Mouse (Mus musculus) thymus, adult 2 months (tissue): ENCODE data around the gene Cd79a. TPM values are rescaled to one million over a fixed set of nuclear protein-coding genes. Genes with fewer than 3 reads are reported as not detected.

Source experiments
- DNase-seq: peaks from one replicate; pipeline ENCODE4 v3.0.0; 2021
- H3K27ac ChIP-seq: fragments of 200-500 bp; 2 replicates; pipeline ENCODE4 v1.5.1; 2012; ENCODE audit warnings: low read length, control low read depth; ENCODE audit not compliant: control insufficient read depth, insufficient read depth
- H3K27me3 ChIP-seq: fragments of 200-500 bp; 2 replicates; pipeline ENCODE4 v1.6.1; 2012; ENCODE audit warnings: mild to moderate bottlenecking, low read length, moderate library complexity, mixed read lengths; ENCODE audit not compliant: control insufficient read depth, insufficient read depth
- H3K36me3 ChIP-seq: fragments of 200-500 bp; 2 replicates; pipeline ENCODE4 v1.6.1; 2012; ENCODE audit warnings: mild to moderate bottlenecking, low read length, moderate library complexity; ENCODE audit not compliant: control insufficient read depth, insufficient read depth
- H3K4me1 ChIP-seq: fragments of 200-500 bp; replicated peaks from 2 replicates; pipeline ENCODE4 v1.6.1; 2012; ENCODE audit warnings: low read length; ENCODE audit not compliant: control insufficient read depth, insufficient read depth
- H3K4me3 ChIP-seq: fragments of 200-500 bp; 2 replicates; pipeline ENCODE4 v1.5.1; 2012; ENCODE audit warnings: mild to moderate bottlenecking, low read length, control low read depth, moderate library complexity; ENCODE audit not compliant: control insufficient read depth, insufficient read depth
- CTCF ChIP-seq: fragments of 200-500 bp; IDR thresholded peaks from 2 replicates; pipeline ENCODE4 v1.5.1; 2012; ENCODE audit warnings: mild to moderate bottlenecking, control low read depth, low read length, moderate library complexity, borderline replicate concordance; ENCODE audit not compliant: control insufficient read depth, poor library complexity, insufficient read depth; ENCODE audit errors: extremely low read depth
- POLR2A ChIP-seq: fragments of 200-500 bp; IDR thresholded peaks from 2 replicates; pipeline ENCODE4 v1.6.1; 2012; ENCODE audit warnings: mild to moderate bottlenecking, low read length, control low read depth, moderate library complexity; ENCODE audit not compliant: control insufficient read depth, poor library complexity, insufficient read depth; ENCODE audit errors: extremely low read depth
- whole genome bisulfite sequencing: fragments of 180-500 bp; shearing (Covaris S2); methylation state at CpG from one replicate; pipeline ENCODE4 v1.1.7; 2018; 5-methylcytosine and 5-hydroxymethylcytosine counted together
- polyA plus RNA-seq: library from polyadenylated mRNA; depleted of rRNA; stranded (reverse); fragments of >200 nt; gene quantifications from 2 replicates; pipeline ENCODE4 v1.2.3, GENCODE M21; 2012

Cd79a gene
- polyA plus RNA-seq, 1 experiment, result 38.2 TPM

- TF ChIP-seq POLR2A (no peak), CTCF (no peak)
- no peaks in the 10 kb centered on the region for H3K36me3 ChIP-seq
- H3K4me1 ChIP-seq, result no peaks in the 10 kb centered on the region
- no peak within 1 kb of the TSS for H3K4me3 ChIP-seq
- no peaks in the 10 kb centered on the region for H3K27me3 ChIP-seq
- 71% methylated on average over 41 of the region's 41 CpGs for WGBS
- no peak within 1 kb of the TSS for H3K27ac ChIP-seq
- no peak for DNase-seq
Measured at GRCm38 (mm10) chr7:24869532-24870165, 27.5 kb upstream of the Cd79a start, which contains the start of the genes Lypd4 and Dmrtc2. Lypd4 (minus strand) TSS chr7:24869941. Dmrtc2 (plus strand) TSS chr7:24870057.

GRCm38 (mm10) chr7:24877588-24877987 lies 19.6 kb upstream of the Cd79a start:
- Histone ChIP-seq H3K27me3 (no peaks in the 10 kb centered on the region), H3K36me3 (no peaks in the 10 kb centered on the region), H3K4me1 (no peaks in the 10 kb centered on the region), H3K27ac (no peak overlapping the region), H3K4me3 (no peak overlapping the region)
- DNase-seq, result no peak
- TF ChIP-seq CTCF (no peak), POLR2A (no peak)
- WGBS, result 70% methylated on average over 3 of the region's 3 CpGs

DNA sequence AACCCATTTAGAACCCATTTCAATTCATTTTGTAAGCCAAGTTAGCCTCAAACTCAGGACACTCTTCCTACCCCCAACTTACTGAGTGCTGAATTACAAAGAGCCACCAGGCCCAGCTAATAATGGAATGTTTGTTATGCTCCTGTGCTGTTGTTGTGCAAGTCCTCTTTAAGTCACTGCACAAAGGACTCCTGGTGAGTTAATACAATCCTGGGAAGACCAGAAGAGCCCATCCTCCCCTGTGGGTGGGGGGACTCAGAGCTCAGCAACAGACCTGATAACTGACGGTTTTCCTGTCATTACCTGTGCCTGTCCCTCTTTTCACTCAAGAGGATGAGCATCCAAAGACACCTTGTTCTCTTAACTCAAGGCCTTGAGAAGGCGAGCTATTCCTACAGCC lies 17.6 kb upstream of the Cd79a start:
- H3K27me3 ChIP-seq, result no peaks in the 10 kb centered on the region
- DNase-seq, result no peak
- H3K4me3 ChIP-seq, result no peak overlapping the region
- H3K27ac ChIP-seq, result no peak overlapping the region
- TF ChIP-seq POLR2A (no peak), CTCF (no peak)
- 95% methylated on average over 2 of the region's 2 CpGs for WGBS
- H3K4me1 ChIP-seq, result no peaks in the 10 kb centered on the region
- H3K36me3 ChIP-seq, result no peaks in the 10 kb centered on the region

DNA sequence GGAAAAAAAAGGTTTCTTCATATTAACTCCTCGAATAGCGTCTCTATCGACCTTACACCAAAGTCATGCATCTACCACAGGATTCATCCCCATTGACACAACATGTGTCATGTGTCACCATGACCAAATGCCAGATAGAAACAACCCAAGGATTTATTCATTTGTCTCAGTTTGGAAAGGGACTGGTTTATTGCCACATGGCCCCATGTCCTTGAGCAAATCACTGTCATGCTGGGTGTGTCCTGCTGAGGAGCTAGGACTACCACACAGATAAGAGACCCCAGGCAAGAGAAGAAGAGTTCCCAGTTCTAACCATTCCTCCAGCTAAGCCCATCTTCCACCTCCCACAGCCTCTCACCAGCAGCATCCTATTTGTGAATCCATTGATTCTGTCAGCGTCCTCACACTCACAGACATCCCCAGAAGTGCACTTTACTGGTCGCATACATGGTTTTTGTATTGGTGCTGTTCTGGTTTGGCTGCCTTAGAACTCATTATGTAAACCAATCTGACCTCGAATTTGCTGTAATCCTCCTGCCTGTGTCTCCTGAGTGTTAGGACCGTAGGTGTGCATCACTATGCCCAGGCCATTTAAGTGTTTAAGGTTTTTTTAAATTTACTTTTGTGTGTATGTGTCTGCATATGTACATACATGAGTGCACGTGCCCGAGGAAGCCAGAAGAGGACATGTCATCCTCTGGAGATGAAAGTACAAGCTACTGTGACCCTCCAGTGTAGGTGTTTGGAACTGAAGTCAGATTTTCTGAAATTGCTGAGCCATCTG lies 14.6 kb upstream of the Cd79a start:
- WGBS, result 97% methylated on average over 9 of the region's 9 CpGs
- no peak for DNase-seq

DNA sequence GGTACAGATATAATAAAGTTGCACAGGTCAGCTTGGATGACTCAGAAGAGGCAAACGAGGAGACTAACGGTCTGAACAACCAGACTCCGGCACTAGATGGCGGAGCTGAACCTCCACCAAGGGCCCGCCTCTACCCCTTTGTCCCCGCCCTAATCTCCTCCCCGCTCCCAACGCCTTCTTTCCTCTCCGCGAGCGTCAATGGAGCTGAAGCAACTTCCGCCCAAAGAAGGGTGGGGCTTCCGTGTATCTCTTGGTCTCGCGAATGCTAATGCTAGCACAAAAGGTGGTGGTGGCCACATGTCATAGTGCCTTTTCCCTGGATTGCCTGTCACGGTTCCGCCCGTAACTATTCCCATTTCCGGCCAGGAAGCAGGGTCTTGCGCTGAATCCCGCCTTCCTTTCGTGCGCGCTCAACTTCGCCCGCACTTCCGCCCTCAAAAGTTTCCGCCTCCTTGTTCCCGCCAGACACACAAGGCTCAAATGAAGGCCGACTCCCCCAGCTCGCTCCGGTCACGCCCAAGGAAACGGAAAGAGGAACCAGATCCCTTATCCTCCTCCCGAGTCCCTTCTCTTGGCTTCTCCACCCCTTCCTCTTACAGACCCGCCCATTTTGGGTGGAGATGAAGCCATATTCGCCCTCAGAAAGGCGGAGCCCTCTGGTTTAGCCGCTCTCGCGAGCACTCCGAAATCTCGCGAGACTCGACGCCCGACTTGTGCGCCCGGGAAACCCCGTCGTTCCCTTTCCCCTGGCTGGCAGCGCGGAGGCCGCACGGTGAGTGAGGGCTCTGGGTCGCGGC lies 13.1 kb upstream of the Cd79a start, which contains the start of gene Rps19:
TSS of gene Rps19 (plus strand) at position 476 of the 797 bp plus-strand sequence.
- WGBS, result under 1% methylated on average over 57 of the region's 57 CpGs
- Histone ChIP-seq H3K36me3 (peaks cover 32% of the 10 kb centered on the region), H3K4me3 (peak within 1 kb of the TSS; percentile 73), H3K27ac (peak within 1 kb of the TSS; percentile 92), H3K27me3 (no peaks in the 10 kb centered on the region), H3K4me1 (peaks cover 14% of the 10 kb centered on the region)
- peak; percentile 96 for DNase-seq
- TF ChIP-seq CTCF (0 out of 2 replicates have a peak, but pooled peaks have one; percentile 29), POLR2A (peak; percentile 83)

More for the DNA sequence above, 14.6 kb upstream of the Cd79a start:
- Histone ChIP-seq H3K4me1 (peaks cover 14% of the 10 kb centered on the region), H3K4me3 (no peak overlapping the region), H3K36me3 (peaks cover 19% of the 10 kb centered on the region), H3K27me3 (no peaks in the 10 kb centered on the region), H3K27ac (no peak overlapping the region)
- no peak for TF ChIP-seq POLR2A
- no peak for TF ChIP-seq CTCF
